In the genomic region with DNA sequence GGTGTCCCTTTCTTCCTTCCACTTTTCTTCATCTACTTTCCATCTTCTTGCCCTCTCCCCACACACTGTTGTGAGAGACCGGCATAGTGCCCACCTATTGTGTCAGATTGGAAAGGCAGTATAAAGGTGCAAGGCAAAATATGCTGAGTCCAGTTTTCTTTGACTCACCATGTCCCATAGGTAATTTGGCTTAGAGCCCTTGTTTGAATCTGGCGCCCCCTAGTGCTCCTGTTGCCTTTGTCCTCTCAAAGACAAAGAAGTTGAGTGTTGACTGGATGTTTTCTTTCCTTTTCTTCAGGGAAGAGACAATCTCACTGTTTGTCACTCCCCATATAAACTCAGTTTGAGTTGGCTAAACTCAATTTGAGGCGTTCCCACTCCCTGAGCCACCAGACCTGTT, we compare ENCODE assay signal across 8 mouse cellular contexts.
A peak's percentile ranks its signal among the peaks of the same experiment; 100 is the strongest.
DNase-seq lines count a peak whose midpoint lies in the region.

No protein-coding gene starts in this region.

- intact Hi-C loops in gastrocnemius, postnatal 14 days (cut with DNase I; ENCODE audit: low total_unique reads): no loop called here

- DNase-seq in gastrocnemius, adult 18-20 months (ENCODE audit: low spot score): peak; percentile 16
- DNase-seq in gastrocnemius, postnatal 14 days: no peak
- DNase-seq in ovary, postnatal 36 days (ENCODE audit: low spot score): peak; percentile 23
- no peak for DNase-seq in ovary, postnatal 10 days (ENCODE audit: low spot score)
- peak; percentile 55 for DNase-seq in adrenal gland, postnatal 25 days
- DNase-seq in lung, postnatal 14 days: peak; percentile 39
- no peak for DNase-seq in c-Kit-positive CD71-positive TER-119-positive erythroid progenitor cells, embryonic 14.5 days (ENCODE audit: low spot score)
- DNase-seq in spleen, postnatal 4 days (ENCODE audit: low spot score in 2 of 2): no peak

Comparison
In these comparisons a context has a peak if more than half of its experiments do, and no peak if none do; other contexts are left out.
1. DNase-seq: peak in gastrocnemius, adult 18-20 months (single experiment), ovary, postnatal 36 days (single experiment), adrenal gland, postnatal 25 days (single experiment) and lung, postnatal 14 days (single experiment); none in gastrocnemius, postnatal 14 days (single experiment), ovary, postnatal 10 days (single experiment), c-Kit-positive CD71-positive TER-119-positive erythroid progenitor cells, embryonic 14.5 days (single experiment) and spleen, postnatal 4 days (0 of 2).